Mouse (Mus musculus): ENCODE data around the gene Klhdc1. TPM values are rescaled to one million over a fixed set of nuclear protein-coding genes. Genes with fewer than 3 reads are reported as not detected.

Gene Klhdc1
- polyA plus RNA-seq, 1 experiment = 8.1 TPM

DNA sequence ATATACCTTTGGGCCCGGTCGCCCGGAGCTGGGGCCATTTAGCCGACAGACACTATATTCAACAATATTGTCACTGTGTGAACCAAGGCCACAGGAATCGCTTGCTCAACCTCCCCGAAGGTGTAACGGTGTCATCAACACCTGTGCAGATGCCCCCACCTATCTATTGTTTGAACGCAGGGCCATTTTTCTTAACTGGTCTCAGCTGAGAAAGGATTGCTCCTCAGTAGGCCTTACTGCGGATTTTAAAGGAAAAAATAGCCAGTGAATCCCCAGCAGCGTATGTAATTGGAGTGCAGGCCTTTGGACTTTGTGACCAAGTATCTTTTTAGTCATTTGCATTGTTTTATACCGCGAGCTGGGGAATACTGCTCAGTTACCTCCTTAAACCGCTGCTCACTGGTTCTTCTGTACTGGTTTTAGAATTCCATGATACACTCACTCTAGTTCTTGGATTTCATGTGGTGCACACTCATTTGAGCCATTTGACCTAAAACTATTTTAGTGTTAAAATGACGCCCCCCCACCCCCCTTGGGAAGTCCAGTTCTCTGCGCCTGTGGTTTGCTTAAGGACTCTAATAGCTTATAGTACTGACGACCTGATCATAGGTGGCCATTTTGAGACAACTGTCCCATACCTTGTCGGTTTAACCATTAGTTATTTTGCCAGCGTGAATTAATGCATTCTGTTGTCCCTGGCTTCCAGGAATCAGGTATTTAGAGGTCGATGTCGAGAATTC is 56.6 kb downstream of the Klhdc1 start:
- H3K27me3 ChIP-seq (ENCODE audit: control insufficient read depth, insufficient read depth, insufficient read length) = no peaks in the 10 kb centered on the region
- H3K36me3 ChIP-seq (ENCODE audit: control insufficient read depth, insufficient read depth) = peaks cover 8% of the 10 kb centered on the region
- peaks cover 31% of the 10 kb centered on the region for H3K79me2 ChIP-seq (ENCODE audit: control insufficient read depth, insufficient read depth)
- peak overlapping the region; percentile 85 for H3K4me3 ChIP-seq
- peak overlapping the region; percentile 89 for H3K4me2 ChIP-seq (ENCODE audit: low read depth)
- H3ac ChIP-seq (ENCODE audit: control insufficient read depth, insufficient read length) = peak overlapping the region; percentile 86
- TF ChIP-seq MAX (IDR thresholded peaks at IDR 0.05; ENCODE audit: low read depth) = no peak
- TF ChIP-seq REST (IDR thresholded peaks at IDR 0.05; ENCODE audit: insufficient read depth, insufficient read length) = no peak
- no peak for TF ChIP-seq POLR2AphosphoS2 (IDR thresholded peaks at IDR 0.05; ENCODE audit: insufficient read length, low read depth)
- no peak for TF ChIP-seq SRF (IDR thresholded peaks at IDR 0.05; ENCODE audit: control insufficient read depth, insufficient read length, low read depth)
- no peak for TF ChIP-seq MYOG (IDR thresholded peaks at IDR 0.05; ENCODE audit: control insufficient read depth in 1 of 3, insufficient read depth in 1 of 3, insufficient read length in 2 of 3, low read depth in 2 of 3)

DNA sequence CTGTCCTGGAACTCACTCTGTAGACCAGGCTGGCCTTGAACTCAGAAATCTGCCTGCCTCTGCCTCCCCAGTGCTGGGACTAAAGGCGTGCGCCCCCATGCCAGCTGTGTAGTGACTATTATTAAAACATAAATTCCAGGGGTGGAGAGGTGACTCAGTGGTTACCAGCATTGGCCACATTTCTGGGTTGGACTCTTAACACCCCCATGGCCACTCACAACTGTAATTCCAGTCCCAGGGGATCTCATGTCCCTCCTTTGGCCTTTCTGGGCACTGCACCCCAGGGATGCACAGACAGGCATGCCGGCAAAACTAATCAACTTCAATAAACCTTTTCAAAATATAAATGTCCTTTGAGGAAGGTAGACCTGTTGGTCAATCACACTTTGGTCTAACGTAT is 57.3 kb downstream of the Klhdc1 start:
- H3ac ChIP-seq (ENCODE audit: control insufficient read depth, insufficient read length) = no peak overlapping the region
- H3K79me2 ChIP-seq (ENCODE audit: control insufficient read depth, insufficient read depth) = peaks cover 31% of the 10 kb centered on the region
- H3K36me3 ChIP-seq (ENCODE audit: control insufficient read depth, insufficient read depth) = peaks cover 12% of the 10 kb centered on the region
- no peaks in the 10 kb centered on the region for H3K27me3 ChIP-seq (ENCODE audit: control insufficient read depth, insufficient read depth, insufficient read length)
- TF ChIP-seq USF1 (IDR thresholded peaks at IDR 0.05; ENCODE audit: low read depth) = no peak
- no peak for TF ChIP-seq TCF12 (IDR thresholded peaks at IDR 0.05; ENCODE audit: insufficient read depth, poor library complexity, severe bottlenecking)
- no peak for TF ChIP-seq TCF3 (IDR thresholded peaks at IDR 0.05; ENCODE audit: insufficient read length, low read depth)
- TF ChIP-seq E2F4 (IDR thresholded peaks at IDR 0.05; ENCODE audit: insufficient read depth) = no peak
- no peak for TF ChIP-seq MAX (IDR thresholded peaks at IDR 0.05; ENCODE audit: low read depth)
- TF ChIP-seq MYOD1 (IDR thresholded peaks at IDR 0.05; ENCODE audit: control insufficient read depth in 1 of 3, insufficient read length in 2 of 3, low read depth in 2 of 3) = no peak
- no peak for TF ChIP-seq MYOG (IDR thresholded peaks at IDR 0.05; ENCODE audit: control insufficient read depth in 1 of 3, insufficient read depth in 1 of 3, insufficient read length in 2 of 3, low read depth in 2 of 3)
- no peak for TF ChIP-seq SRF (IDR thresholded peaks at IDR 0.05; ENCODE audit: control insufficient read depth, insufficient read length, low read depth)
- no peak for TF ChIP-seq REST (IDR thresholded peaks at IDR 0.05; ENCODE audit: insufficient read depth, insufficient read length)
- TF ChIP-seq POLR2A (IDR thresholded peaks at IDR 0.05; ENCODE audit: insufficient read length, low read depth) = no peak
- peak overlapping the region; percentile 27 for H3K4me2 ChIP-seq (ENCODE audit: low read depth)
- H3K4me3 ChIP-seq = peak overlapping the region; percentile 85

DNA sequence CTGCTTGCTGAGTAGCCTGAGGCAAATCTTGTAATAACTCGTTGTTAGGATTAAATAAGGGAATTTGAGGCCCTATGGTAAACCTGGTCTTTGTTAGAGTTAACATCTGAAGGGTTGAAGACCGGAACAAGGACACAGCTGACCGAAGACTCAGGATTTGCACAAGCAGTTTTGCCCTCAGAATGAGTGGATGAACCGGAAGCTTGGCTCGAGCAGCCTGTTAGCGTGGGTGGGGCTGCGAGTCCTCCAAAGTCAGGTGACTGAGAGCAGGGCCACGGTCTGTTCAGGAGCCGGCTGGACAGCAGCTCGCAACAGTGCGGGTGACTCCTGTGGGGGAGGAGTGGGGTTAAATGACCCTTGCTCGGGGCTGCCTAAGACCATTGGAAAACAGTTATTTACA is 58.3 kb downstream of the Klhdc1 start:
- no peak for TF ChIP-seq POLR2A (IDR thresholded peaks at IDR 0.05; ENCODE audit: insufficient read length, low read depth)
- no peak for TF ChIP-seq USF1 (IDR thresholded peaks at IDR 0.05; ENCODE audit: low read depth)
- TF ChIP-seq POLR2AphosphoS2 (IDR thresholded peaks at IDR 0.05; ENCODE audit: insufficient read length, low read depth) = no peak
- TF ChIP-seq TCF3 (IDR thresholded peaks at IDR 0.05; ENCODE audit: insufficient read length, low read depth) = no peak
- no peak for TF ChIP-seq MYOG (IDR thresholded peaks at IDR 0.05; ENCODE audit: control insufficient read depth in 1 of 3, insufficient read depth in 1 of 3, insufficient read length in 2 of 3, low read depth in 2 of 3)
- no peak for TF ChIP-seq E2F4 (IDR thresholded peaks at IDR 0.05; ENCODE audit: insufficient read depth)
- no peak for TF ChIP-seq CEBPB (IDR thresholded peaks at IDR 0.05; ENCODE audit: insufficient read depth, poor library complexity, severe bottlenecking)
- TF ChIP-seq SRF (IDR thresholded peaks at IDR 0.05; ENCODE audit: control insufficient read depth, insufficient read length, low read depth) = no peak
- TF ChIP-seq REST (IDR thresholded peaks at IDR 0.05; ENCODE audit: insufficient read depth, insufficient read length) = no peak
- TF ChIP-seq MYOD1 (IDR thresholded peaks at IDR 0.05; ENCODE audit: control insufficient read depth in 1 of 3, insufficient read length in 2 of 3, low read depth in 2 of 3) = no peak
- no peak for TF ChIP-seq MAX (IDR thresholded peaks at IDR 0.05; ENCODE audit: low read depth)
- TF ChIP-seq TCF12 (IDR thresholded peaks at IDR 0.05; ENCODE audit: insufficient read depth, poor library complexity, severe bottlenecking) = no peak
- no peak overlapping the region for H3K4me3 ChIP-seq
- H3K79me2 ChIP-seq (ENCODE audit: control insufficient read depth, insufficient read depth) = peaks cover 31% of the 10 kb centered on the region
- H3K4me2 ChIP-seq (ENCODE audit: low read depth) = no peak overlapping the region
- H3ac ChIP-seq (ENCODE audit: control insufficient read depth, insufficient read length) = no peak overlapping the region
- no peaks in the 10 kb centered on the region for H3K27me3 ChIP-seq (ENCODE audit: control insufficient read depth, insufficient read depth, insufficient read length)
- peaks cover 14% of the 10 kb centered on the region for H3K36me3 ChIP-seq (ENCODE audit: control insufficient read depth, insufficient read depth)

DNA sequence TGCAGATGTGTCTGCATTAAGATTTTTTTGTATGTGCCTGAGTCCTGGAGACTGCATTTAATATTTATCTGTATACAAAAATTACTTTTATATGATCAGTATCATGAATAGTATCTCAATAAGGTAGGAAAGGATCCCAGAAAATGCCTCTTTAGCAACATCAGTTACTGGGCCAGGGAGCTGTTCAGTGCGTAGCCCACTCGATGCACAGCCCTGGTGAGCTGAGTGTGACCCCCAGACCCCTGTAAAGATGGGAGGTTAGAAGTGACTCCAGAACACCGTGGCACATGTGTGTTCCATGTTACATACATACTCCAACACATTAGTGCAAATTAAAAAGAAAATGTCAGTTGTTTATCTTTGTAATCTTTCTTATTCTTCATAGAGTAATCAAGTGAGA is 58.9 kb downstream of the Klhdc1 start:
- H3K27me3 ChIP-seq (ENCODE audit: control insufficient read depth, insufficient read depth, insufficient read length) = no peaks in the 10 kb centered on the region
- no peak overlapping the region for H3K4me3 ChIP-seq
- H3ac ChIP-seq (ENCODE audit: control insufficient read depth, insufficient read length) = no peak overlapping the region
- TF ChIP-seq MYOG (IDR thresholded peaks at IDR 0.05; ENCODE audit: control insufficient read depth in 1 of 3, insufficient read depth in 1 of 3, insufficient read length in 2 of 3, low read depth in 2 of 3) = no peak
- TF ChIP-seq CEBPB (IDR thresholded peaks at IDR 0.05; ENCODE audit: insufficient read depth, poor library complexity, severe bottlenecking) = no peak
- no peak for TF ChIP-seq SRF (IDR thresholded peaks at IDR 0.05; ENCODE audit: control insufficient read depth, insufficient read length, low read depth)
- no peak for TF ChIP-seq POLR2A (IDR thresholded peaks at IDR 0.05; ENCODE audit: insufficient read length, low read depth)
- no peak for TF ChIP-seq MYOD1 (IDR thresholded peaks at IDR 0.05; ENCODE audit: control insufficient read depth in 1 of 3, insufficient read length in 2 of 3, low read depth in 2 of 3)
- no peak for TF ChIP-seq E2F4 (IDR thresholded peaks at IDR 0.05; ENCODE audit: insufficient read depth)
- TF ChIP-seq POLR2AphosphoS2 (IDR thresholded peaks at IDR 0.05; ENCODE audit: insufficient read length, low read depth) = no peak
- TF ChIP-seq USF1 (IDR thresholded peaks at IDR 0.05; ENCODE audit: low read depth) = no peak
- no peak for TF ChIP-seq MAX (IDR thresholded peaks at IDR 0.05; ENCODE audit: low read depth)
- TF ChIP-seq TCF12 (IDR thresholded peaks at IDR 0.05; ENCODE audit: insufficient read depth, poor library complexity, severe bottlenecking) = no peak
- no peak for TF ChIP-seq TCF3 (IDR thresholded peaks at IDR 0.05; ENCODE audit: insufficient read length, low read depth)
- no peak for TF ChIP-seq REST (IDR thresholded peaks at IDR 0.05; ENCODE audit: insufficient read depth, insufficient read length)
- no peak overlapping the region for H3K4me2 ChIP-seq (ENCODE audit: low read depth)
- H3K79me2 ChIP-seq (ENCODE audit: control insufficient read depth, insufficient read depth) = peaks cover 31% of the 10 kb centered on the region
- H3K36me3 ChIP-seq (ENCODE audit: control insufficient read depth, insufficient read depth) = peaks cover 18% of the 10 kb centered on the region

All from myocyte (in vitro differentiated cells).